Mouse (Mus musculus) frontal cortex, postnatal 25 days (tissue): Measurements from ENCODE around the gene Ppp2r5b.
A peak's percentile ranks its signal among the peaks of the same experiment; 100 is the strongest.

Source experiments
- DNase-seq, 2 experiments: peaks; one replicate each; pipeline ENCODE4 v3.0.0; 2022; ENCODE audit warnings: low spot score in 2 of 2

Gene Ppp2r5b

GRCm38 (mm10) chr19:6235084-6236052, at the start of gene Ppp2r5b:
Gene Ppp2r5b (minus strand): TSS chr19:6235872.
- DNase-seq: peak; percentile 76 to 91

DNA sequence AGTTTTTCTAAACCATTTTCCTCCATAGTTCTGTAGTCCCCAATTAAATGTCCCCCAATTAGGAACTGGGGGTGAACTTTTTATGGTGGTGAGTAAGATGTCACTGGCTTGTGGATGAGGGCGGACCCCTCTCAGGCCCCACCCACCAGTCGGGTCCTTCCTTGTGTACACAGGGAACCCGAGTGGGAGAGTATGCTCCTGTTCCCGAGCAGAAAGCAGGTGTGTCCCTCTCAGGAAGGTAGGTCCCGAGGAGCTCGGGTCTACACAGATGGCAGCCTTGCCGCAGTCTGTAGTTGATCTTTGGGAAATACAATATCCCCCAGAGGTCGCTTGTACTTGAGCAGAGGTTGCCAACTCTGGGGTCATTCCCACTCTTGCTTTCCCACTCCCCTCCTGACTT, 49.6 kb upstream of the Ppp2r5b start:
- DNase-seq: no peak

DNA sequence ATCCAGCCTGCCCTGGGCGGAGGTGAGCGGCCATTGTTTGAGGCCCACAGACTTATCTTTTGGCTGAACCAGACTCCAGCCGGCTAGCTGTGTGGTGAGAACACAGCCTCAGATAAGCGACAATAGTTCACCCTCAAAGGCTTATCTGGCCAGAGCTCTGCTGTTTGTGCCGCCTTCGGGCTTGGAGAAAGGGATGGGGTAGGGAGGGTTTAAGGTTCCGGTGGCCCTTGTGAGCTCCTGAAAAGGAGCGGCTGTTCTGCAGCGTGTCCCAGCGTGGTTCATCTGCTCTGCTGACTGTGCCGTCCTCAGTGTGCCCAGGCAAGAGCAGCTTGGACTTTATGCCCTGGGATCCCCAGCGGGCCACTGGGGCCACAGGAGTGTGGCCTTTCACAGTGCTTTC, 48.8 kb upstream of the Ppp2r5b start:
- no peak for DNase-seq

DNA sequence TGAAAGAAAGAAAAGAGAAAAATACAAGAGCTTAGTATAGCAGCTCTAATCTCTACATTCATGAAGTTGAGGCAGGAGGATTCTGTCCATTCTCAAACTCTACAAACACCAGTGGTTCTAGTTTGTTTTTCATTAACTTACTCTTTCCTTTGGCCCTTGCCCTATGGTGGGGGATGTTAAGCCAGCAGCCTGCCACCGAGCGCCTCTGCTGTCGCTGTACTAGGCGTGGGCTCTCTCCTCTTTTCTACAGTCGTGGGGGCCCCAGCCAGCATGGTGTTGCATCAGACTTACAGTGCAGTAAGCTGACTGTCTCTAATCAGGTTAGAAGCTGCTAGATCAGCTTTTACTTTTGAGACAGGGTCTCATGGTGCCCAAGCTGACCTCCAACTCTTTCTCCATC, 47.3 kb upstream of the Ppp2r5b start:
- DNase-seq: no peak

DNA sequence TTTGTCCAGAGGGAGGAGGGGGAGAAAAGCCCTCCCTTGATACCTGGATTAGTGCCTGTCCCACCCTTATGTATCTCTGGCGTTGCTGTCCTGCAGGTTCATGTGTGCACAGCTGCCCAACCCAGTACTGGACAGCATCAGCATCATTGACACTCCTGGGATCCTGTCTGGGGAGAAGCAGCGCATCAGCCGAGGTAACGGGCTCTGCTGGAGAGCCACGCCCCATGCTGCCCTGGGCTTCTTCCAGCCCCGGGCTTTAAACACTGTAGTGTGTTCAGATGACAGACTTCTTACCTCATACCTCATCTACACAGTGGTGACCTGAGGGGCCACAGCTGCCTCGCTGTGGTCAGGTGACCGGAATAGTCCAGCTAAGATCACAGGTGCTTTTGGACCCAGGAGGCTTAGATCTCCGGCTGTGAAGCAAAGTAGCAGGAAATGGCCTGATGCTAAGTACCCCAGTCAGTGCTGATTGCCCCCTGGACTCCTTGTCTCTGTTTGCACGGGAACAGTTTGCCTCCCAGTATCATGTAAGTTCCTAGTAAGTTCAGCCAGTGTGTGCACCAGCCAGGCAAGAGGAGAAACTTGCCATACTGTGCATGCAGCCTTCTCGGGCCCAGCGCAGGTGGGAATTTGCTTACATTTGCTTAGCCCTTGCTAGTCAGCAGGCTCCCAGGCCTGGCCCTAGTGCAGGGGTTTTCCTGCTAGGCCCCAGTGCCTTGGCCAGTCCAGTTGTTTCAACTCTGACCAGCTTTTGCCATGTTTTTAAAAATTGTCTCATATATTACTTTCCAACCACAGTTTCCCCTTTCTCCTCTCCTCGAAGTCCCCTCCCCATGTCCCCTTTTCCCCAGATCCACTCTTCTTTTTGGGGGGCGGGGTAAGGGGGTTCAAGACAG, 45.7 kb upstream of the Ppp2r5b start:
- no peak for DNase-seq

DNA sequence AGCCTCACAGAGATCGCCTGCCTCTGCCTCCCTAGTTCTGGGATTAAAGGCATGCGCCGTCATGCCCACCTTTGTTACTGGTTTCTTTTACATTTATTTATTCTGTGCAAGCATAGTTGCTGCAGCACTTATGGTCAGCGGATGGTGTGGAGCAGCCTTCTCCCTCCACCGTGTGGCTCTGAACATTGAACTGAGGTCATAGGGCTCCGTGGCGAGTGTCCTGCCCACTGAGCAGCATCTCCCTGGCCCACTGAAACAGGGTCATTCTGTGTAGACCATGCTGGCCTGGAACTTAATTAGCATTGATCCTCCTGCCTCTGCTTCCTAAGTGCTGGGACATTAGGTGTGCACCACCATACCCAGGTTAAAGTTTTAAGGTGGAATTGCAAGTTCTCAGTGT, 44.9 kb upstream of the Ppp2r5b start:
- DNase-seq: no peak

DNA sequence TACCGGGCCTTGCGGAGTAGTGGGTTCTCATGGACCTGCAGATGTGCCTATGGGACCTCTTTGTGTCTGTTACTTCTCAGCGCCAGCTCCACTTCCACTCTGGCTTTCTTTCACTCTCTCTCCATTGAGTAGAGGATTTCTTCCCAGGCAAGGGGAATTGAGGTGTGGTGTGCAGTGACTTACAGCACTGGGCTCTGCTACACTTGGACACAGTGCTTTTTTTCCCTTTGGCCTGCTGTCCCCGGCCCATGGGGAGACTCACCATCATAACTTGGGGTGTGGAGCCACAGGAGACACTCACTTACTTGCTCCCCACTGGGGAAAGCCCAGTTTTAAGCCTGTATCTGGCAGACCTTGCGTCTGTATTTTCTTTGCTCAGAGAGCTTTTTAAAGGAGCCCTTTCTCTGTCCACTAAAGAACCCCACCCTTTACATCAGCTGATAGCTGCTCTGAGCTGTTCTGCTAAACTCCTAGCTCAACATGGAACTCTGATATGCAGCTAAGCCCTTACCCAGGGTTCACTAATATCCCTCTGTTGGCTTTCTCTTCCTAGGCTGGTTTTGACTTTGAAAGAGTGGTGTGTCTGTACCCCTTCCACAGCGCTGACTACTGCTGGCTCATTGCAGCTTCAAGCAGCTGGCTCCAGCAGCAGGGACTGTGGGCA, 43.9 kb upstream of the Ppp2r5b start:
- no peak for DNase-seq

DNA sequence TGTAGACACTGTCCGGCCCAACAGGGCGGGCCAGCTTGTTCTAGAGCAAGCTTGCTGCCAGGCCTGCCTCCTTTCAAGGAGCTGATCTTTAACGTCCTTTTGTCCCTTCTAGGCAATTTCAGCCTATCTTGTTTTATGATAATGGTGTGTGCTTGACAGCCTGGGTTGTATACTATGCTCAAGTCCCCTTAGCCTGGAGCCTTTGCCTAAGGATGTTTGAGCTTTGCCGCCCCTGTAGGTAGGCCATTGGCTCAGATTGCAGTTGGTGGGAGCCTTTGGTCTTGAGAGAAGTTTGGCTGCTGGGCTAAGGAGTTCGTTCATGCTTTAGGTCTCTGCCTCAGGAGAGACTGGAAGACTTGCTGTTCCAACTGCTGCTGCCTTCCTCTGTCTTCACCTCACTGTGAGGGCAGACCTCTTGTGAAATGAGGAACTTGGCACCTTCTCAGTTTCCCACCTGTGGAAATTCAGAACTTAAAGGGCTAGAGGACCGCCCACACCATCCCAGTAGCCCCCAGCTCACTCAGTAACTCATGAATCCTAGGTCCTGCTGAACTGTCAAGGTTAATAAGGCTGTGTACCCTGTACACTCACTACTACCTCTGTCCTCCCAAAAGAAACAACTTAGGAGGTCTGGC, 42.9 kb upstream of the Ppp2r5b start:
- DNase-seq: no peak

GRCm38 (mm10) chr19:6277661-6278438, 42.2 kb upstream of the Ppp2r5b start:
- DNase-seq: no peak

GRCm38 (mm10) chr19:6276426-6277421, 41.1 kb upstream of the Ppp2r5b start, which contains the start of gene Ehd1:
Gene Ehd1 (plus strand): TSS chr19:6276725.
- DNase-seq: peak; percentile 91 to 93

DNA sequence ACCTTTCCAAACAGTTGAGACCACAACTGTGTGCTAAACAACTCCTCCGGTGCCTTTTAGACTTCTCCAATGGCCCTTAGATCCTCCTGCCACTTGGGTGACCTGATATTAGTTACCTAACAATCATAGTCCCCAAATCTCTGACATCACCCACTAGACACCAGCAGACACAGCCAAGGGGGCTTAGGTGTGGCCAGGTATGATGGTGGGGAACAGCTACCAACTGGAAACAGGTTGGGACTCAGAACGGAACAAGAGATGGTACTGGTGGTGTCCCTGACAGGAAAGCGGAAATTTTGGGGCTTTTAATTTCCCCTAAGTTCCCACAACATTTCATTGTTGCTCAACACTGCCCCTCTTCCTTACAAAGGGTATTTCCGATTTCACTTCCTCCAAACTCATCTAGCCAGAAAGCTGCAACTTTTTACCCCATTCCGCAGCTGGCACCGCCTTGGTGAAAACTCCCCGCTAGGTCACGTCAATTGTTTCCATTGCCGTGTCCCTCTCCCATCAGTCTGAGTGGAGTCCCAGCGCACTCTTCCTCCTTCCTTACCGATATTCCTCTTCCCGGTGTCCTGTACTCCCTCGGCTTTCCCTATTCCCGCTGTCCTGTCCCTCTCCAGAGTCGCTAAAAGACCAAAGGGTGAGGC, 40.2 kb upstream of the Ppp2r5b start:
- no peak for DNase-seq

DNA sequence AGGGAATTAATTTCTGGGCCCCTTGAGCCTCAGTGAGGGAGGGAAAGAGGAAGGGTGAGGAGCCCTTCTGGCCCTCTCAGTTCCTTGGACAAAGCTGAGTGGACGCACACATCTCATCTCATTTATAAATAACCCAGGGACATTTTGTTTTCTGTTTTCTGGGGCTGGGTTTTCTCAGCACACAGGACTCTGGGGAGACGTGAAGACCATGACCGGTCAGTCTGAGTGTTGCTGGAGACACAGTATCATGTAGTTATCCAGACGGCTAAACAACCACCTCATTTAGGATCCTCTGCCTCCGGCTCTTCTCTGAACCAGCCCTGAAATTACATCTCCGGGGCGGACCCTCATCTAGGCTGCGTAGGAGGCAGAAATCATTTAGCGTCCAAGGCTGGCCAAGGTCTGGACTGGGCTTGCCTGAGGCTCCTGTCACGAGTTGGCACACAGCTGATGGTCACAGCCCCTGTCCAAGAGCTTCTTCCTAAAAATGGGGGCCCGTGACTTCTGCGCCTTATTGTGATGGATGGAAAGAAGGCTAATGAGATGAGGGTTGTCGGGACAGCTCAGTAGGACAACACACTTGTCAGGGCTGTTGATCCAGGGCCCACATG, 38.4 kb upstream of the Ppp2r5b start:
- DNase-seq: no peak

- no peak for DNase-seq
These were observed 37.9 kb upstream of the Ppp2r5b start for GRCm38 (mm10) chr19:6273592-6273991.

- DNase-seq: no peak
These were observed 37.1 kb upstream of the Ppp2r5b start for GRCm38 (mm10) chr19:6272738-6273137.

- DNase-seq: no peak
These were observed 36.4 kb upstream of the Ppp2r5b start for GRCm38 (mm10) chr19:6272053-6272452.

- no peak for DNase-seq
These were observed 35.5 kb upstream of the Ppp2r5b start for GRCm38 (mm10) chr19:6271206-6271605.

DNA sequence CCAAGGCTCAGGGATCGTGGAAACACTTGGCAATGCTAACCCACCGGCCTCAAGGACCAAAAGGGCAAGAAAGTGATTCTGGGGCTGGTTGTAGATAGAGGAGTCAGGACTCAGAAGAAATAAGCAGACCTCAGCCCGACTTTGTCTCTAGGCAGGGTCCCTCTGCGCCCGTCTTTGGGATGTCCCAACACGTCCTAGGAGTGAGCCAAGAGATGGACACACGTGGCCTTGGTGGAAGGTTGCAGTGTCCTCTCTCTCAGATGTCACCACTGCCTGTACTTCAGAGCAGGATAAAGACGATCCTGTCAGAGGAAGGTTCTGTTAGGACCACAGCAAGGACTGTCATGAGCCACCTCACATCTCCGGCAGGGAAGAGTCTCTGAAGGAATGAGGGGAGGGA, 35.0 kb upstream of the Ppp2r5b start:
- DNase-seq: no peak

GRCm38 (mm10) chr19:6269798-6270475, 34.3 kb upstream of the Ppp2r5b start:
- no peak for DNase-seq
